Mouse (Mus musculus): ENCODE measurements around the gene Cyp3a11. TPM values are rescaled to one million over a fixed set of nuclear protein-coding genes. Genes with fewer than 3 reads are reported as not detected.

Cyp3a11 gene
- polyA plus RNA-seq, 1 experiment from 2014 or later: 1.3 TPM

Other genes with a start within 250 kb of the Cyp3a11 start
- not detected in 2 replicates for gene Cyp3a41a, start 159.8 kb downstream of the Cyp3a11 start, polyA plus RNA-seq (2015; fragmentation: Nextera tagmentation; extraction: Ambion mirVana)
- not detected in 2 replicates for gene Cyp3a44, start 74.1 kb downstream of the Cyp3a11 start, polyA plus RNA-seq (2015; fragmentation: Nextera tagmentation; extraction: Ambion mirVana)
- gene Cyp3a25, start 129.7 kb upstream of the Cyp3a11 start, polyA plus RNA-seq (2015; fragmentation: Nextera tagmentation; extraction: Ambion mirVana): 0.10 TPM in 1 of 2 replicates, not detected in the other
- gene Cyp3a59, start 199.3 kb upstream of the Cyp3a11 start, polyA plus RNA-seq (2015; fragmentation: Nextera tagmentation; extraction: Ambion mirVana): not detected in 2 replicates

Measured in stomach, embryonic 15.5 days (tissue).